Mouse (Mus musculus): ENCODE measurements around the gene Cpe. TPM values are rescaled to one million over a fixed set of nuclear protein-coding genes. Genes with fewer than 3 reads are reported as not detected.

Cpe gene
- polyA plus RNA-seq, 1 experiment from 2014 or later, result 752 TPM

- H3K4me2 ChIP-seq (replicated peaks), result no peak overlapping the region
- ATAC-seq (ENCODE audit: low FRiP score), result 0 out of 2 replicates have a peak, but pooled peaks have one; percentile 38
- DNase-seq (ENCODE audit: low spot score), result peak; percentile 45
- WGBS, result 79% methylated on average over 6 of the region's 6 CpGs
- no peaks in the 10 kb centered on the region for H3K27me3 ChIP-seq (ENCODE audit: control insufficient read depth, insufficient read depth, low read length)
- H3K36me3 ChIP-seq (replicated peaks; ENCODE audit: control insufficient read depth, insufficient read depth), result no peaks in the 10 kb centered on the region
- no peaks in the 10 kb centered on the region for H3K9me3 ChIP-seq (ENCODE audit: control insufficient read depth, low read length)
- H3K9ac ChIP-seq, result no peak overlapping the region
- H3K4me3 ChIP-seq (replicated peaks; ENCODE audit: low read length), result no peak overlapping the region
- H3K4me1 ChIP-seq (replicated peaks; ENCODE audit: control insufficient read depth, insufficient read depth, low read length), result peaks cover 12% of the 10 kb centered on the region; the same call in 1 of the 2 replicates
- H3K27ac ChIP-seq, result no peak overlapping the region
These were observed 63.7 kb downstream of the Cpe start for GRCm38 (mm10) chr8:64629034-64629760.

GRCm38 (mm10) chr8:64628039-64628438 is 64.8 kb downstream of the Cpe start:
- Histone ChIP-seq H3K27ac (no peak overlapping the region), H3K4me2 (replicated peaks) (no peak overlapping the region)
- DNase-seq (ENCODE audit: low spot score), result no peak

GRCm38 (mm10) chr8:64624603-64625037 is 68.2 kb downstream of the Cpe start:
- 52% methylated on average over 10 of the region's 10 CpGs for WGBS
- no peak overlapping the region for H3K9ac ChIP-seq
- peaks cover 22% of the 10 kb centered on the region for H3K4me1 ChIP-seq (replicated peaks; ENCODE audit: control insufficient read depth, insufficient read depth, low read length)
- no peaks in the 10 kb centered on the region for H3K27me3 ChIP-seq (ENCODE audit: control insufficient read depth, insufficient read depth, low read length)
- H3K9me3 ChIP-seq (ENCODE audit: control insufficient read depth, low read length), result no peaks in the 10 kb centered on the region
- no peak overlapping the region for H3K27ac ChIP-seq
- no peak overlapping the region for H3K4me2 ChIP-seq (replicated peaks)
- H3K4me3 ChIP-seq (replicated peaks; ENCODE audit: low read length), result no peak overlapping the region
- DNase-seq (ENCODE audit: low spot score), result no peak
- ATAC-seq (ENCODE audit: low FRiP score), result no peak
- H3K36me3 ChIP-seq (replicated peaks; ENCODE audit: control insufficient read depth, insufficient read depth), result no peaks in the 10 kb centered on the region

More at GRCm38 (mm10) chr8:64628039-64628438, 64.8 kb downstream of the Cpe start:
- Histone ChIP-seq H3K4me3 (replicated peaks; ENCODE audit: low read length) (no peak overlapping the region), H3K36me3 (replicated peaks; ENCODE audit: control insufficient read depth, insufficient read depth) (no peaks in the 10 kb centered on the region), H3K27me3 (ENCODE audit: control insufficient read depth, insufficient read depth, low read length) (no peaks in the 10 kb centered on the region), H3K9me3 (ENCODE audit: control insufficient read depth, low read length) (no peaks in the 10 kb centered on the region), H3K4me1 (replicated peaks; ENCODE audit: control insufficient read depth, insufficient read depth, low read length) (peaks cover 12% of the 10 kb centered on the region; the same call in 1 of the 2 replicates), H3K9ac (no peak overlapping the region)
- WGBS, result 95% methylated on average over 6 of the region's 6 CpGs
- no peak for ATAC-seq (ENCODE audit: low FRiP score)

- ATAC-seq (ENCODE audit: low FRiP score) (no peak), DNase-seq (ENCODE audit: low spot score) (no peak)
- H3K4me1 ChIP-seq (replicated peaks; ENCODE audit: control insufficient read depth, insufficient read depth, low read length), result peaks cover 19% of the 10 kb centered on the region
- WGBS, result 74% methylated on average over 7 of the region's 7 CpGs
- no peaks in the 10 kb centered on the region for H3K27me3 ChIP-seq (ENCODE audit: control insufficient read depth, insufficient read depth, low read length)
- H3K9me3 ChIP-seq (ENCODE audit: control insufficient read depth, low read length), result no peaks in the 10 kb centered on the region
- H3K36me3 ChIP-seq (replicated peaks; ENCODE audit: control insufficient read depth, insufficient read depth), result peaks cover 21% of the 10 kb centered on the region
- no peak overlapping the region for H3K9ac ChIP-seq
- no peak overlapping the region for H3K4me3 ChIP-seq (replicated peaks; ENCODE audit: low read length)
- no peak overlapping the region for H3K4me2 ChIP-seq (replicated peaks)
- H3K27ac ChIP-seq, result peak overlapping the region; percentile 43; the same call in 1 of the 2 replicates
These were observed 72.3 kb downstream of the Cpe start for GRCm38 (mm10) chr8:64620365-64621150.

- peaks cover 14% of the 10 kb centered on the region for H3K4me1 ChIP-seq (replicated peaks; ENCODE audit: control insufficient read depth, insufficient read depth, low read length)
- peaks cover 29% of the 10 kb centered on the region for H3K36me3 ChIP-seq (replicated peaks; ENCODE audit: control insufficient read depth, insufficient read depth)
- no peak for ATAC-seq (ENCODE audit: low FRiP score)
- no peaks in the 10 kb centered on the region for H3K27me3 ChIP-seq (ENCODE audit: control insufficient read depth, insufficient read depth, low read length)
- H3K4me3 ChIP-seq (replicated peaks; ENCODE audit: low read length), result no peak overlapping the region
- WGBS, result 96% methylated on average over 8 of the region's 8 CpGs
- H3K9me3 ChIP-seq (ENCODE audit: control insufficient read depth, low read length), result no peaks in the 10 kb centered on the region
- H3K9ac ChIP-seq, result no peak overlapping the region
- no peak overlapping the region for H3K27ac ChIP-seq
- no peak overlapping the region for H3K4me2 ChIP-seq (replicated peaks)
- DNase-seq (ENCODE audit: low spot score), result no peak
These were observed 73.2 kb downstream of the Cpe start for GRCm38 (mm10) chr8:64619661-64620060.

- Histone ChIP-seq H3K36me3 (replicated peaks; ENCODE audit: control insufficient read depth, insufficient read depth) (peaks cover 29% of the 10 kb centered on the region), H3K4me2 (replicated peaks) (no peak overlapping the region), H3K9ac (no peak overlapping the region), H3K9me3 (ENCODE audit: control insufficient read depth, low read length) (no peaks in the 10 kb centered on the region), H3K27ac (no peak overlapping the region), H3K27me3 (ENCODE audit: control insufficient read depth, insufficient read depth, low read length) (no peaks in the 10 kb centered on the region), H3K4me1 (replicated peaks; ENCODE audit: control insufficient read depth, insufficient read depth, low read length) (peaks cover 10% of the 10 kb centered on the region), H3K4me3 (replicated peaks; ENCODE audit: low read length) (no peak overlapping the region)
- DNase-seq (ENCODE audit: low spot score) (peak; percentile 69), ATAC-seq (ENCODE audit: low FRiP score) (peak; percentile 75)
- WGBS, result 48% methylated on average over 11 of the region's 11 CpGs
These were observed 74.2 kb downstream of the Cpe start for GRCm38 (mm10) chr8:64618618-64619017.

- no peak overlapping the region for H3K4me3 ChIP-seq (replicated peaks; ENCODE audit: low read length)
- H3K27me3 ChIP-seq (ENCODE audit: control insufficient read depth, insufficient read depth, low read length), result no peaks in the 10 kb centered on the region
- H3K27ac ChIP-seq, result no peak overlapping the region
- no peak overlapping the region for H3K9ac ChIP-seq
- no peak overlapping the region for H3K4me2 ChIP-seq (replicated peaks)
- H3K36me3 ChIP-seq (replicated peaks; ENCODE audit: control insufficient read depth, insufficient read depth), result peaks cover 29% of the 10 kb centered on the region
- ATAC-seq (ENCODE audit: low FRiP score) (no peak), DNase-seq (ENCODE audit: low spot score) (no peak)
- H3K9me3 ChIP-seq (ENCODE audit: control insufficient read depth, low read length), result no peaks in the 10 kb centered on the region
- WGBS, result 92% methylated on average over 3 of the region's 3 CpGs
- peaks cover 9% of the 10 kb centered on the region for H3K4me1 ChIP-seq (replicated peaks; ENCODE audit: control insufficient read depth, insufficient read depth, low read length)
These were observed 76.3 kb downstream of the Cpe start for GRCm38 (mm10) chr8:64616566-64616965.

- H3K4me3 ChIP-seq (replicated peaks; ENCODE audit: low read length), result no peak overlapping the region
- no peak overlapping the region for H3K27ac ChIP-seq
- H3K4me1 ChIP-seq (replicated peaks; ENCODE audit: control insufficient read depth, insufficient read depth, low read length), result no peaks in the 10 kb centered on the region; the same call in 1 of the 2 replicates
- H3K9ac ChIP-seq, result no peak overlapping the region
- no peak overlapping the region for H3K4me2 ChIP-seq (replicated peaks)
- WGBS, result 82% methylated on average over 4 of the region's 4 CpGs
- ATAC-seq (ENCODE audit: low FRiP score) (no peak), DNase-seq (ENCODE audit: low spot score) (no peak)
- H3K27me3 ChIP-seq (ENCODE audit: control insufficient read depth, insufficient read depth, low read length), result no peaks in the 10 kb centered on the region
- peaks cover 36% of the 10 kb centered on the region for H3K36me3 ChIP-seq (replicated peaks; ENCODE audit: control insufficient read depth, insufficient read depth)
- no peaks in the 10 kb centered on the region for H3K9me3 ChIP-seq (ENCODE audit: control insufficient read depth, low read length)
These were observed 77.4 kb downstream of the Cpe start for GRCm38 (mm10) chr8:64615459-64615858.

- 79% methylated on average over 5 of the region's 5 CpGs for WGBS
- H3K4me2 ChIP-seq (replicated peaks), result no peak overlapping the region
- H3K9me3 ChIP-seq (ENCODE audit: control insufficient read depth, low read length), result no peaks in the 10 kb centered on the region
- peaks cover 49% of the 10 kb centered on the region for H3K36me3 ChIP-seq (replicated peaks; ENCODE audit: control insufficient read depth, insufficient read depth)
- H3K27ac ChIP-seq, result no peak overlapping the region
- ATAC-seq (ENCODE audit: low FRiP score), result no peak
- no peaks in the 10 kb centered on the region for H3K4me1 ChIP-seq (replicated peaks; ENCODE audit: control insufficient read depth, insufficient read depth, low read length)
- DNase-seq (ENCODE audit: low spot score), result no peak
- H3K27me3 ChIP-seq (ENCODE audit: control insufficient read depth, insufficient read depth, low read length), result no peaks in the 10 kb centered on the region
- no peak overlapping the region for H3K9ac ChIP-seq
- H3K4me3 ChIP-seq (replicated peaks; ENCODE audit: low read length), result no peak overlapping the region
These were observed 79.2 kb downstream of the Cpe start for GRCm38 (mm10) chr8:64613663-64614062.
